Mouse (Mus musculus) bone marrow, adult 2 months (tissue): ENCODE measurements around the gene Dedd.
"Not testable (repeated sequence)": the region's sequence is repeated elsewhere in the genome, so short reads cannot be mapped to it uniquely, and the experiment has no call there.

Source experiments
- CTCF ChIP-seq: fragments of 200-500 bp; IDR thresholded peaks from 2 replicates; pipeline ENCODE4 v1.5.1; 2011; ENCODE audit warnings: low read length, control low read depth; ENCODE audit not compliant: control insufficient read depth, insufficient read depth
- POLR2A ChIP-seq: fragments of 200-500 bp; IDR thresholded peaks from 2 replicates; pipeline ENCODE4 v1.6.1; 2011; ENCODE audit warnings: low read depth, mild to moderate bottlenecking, control low read depth, low read length, borderline replicate concordance; ENCODE audit not compliant: control insufficient read depth

DNA sequence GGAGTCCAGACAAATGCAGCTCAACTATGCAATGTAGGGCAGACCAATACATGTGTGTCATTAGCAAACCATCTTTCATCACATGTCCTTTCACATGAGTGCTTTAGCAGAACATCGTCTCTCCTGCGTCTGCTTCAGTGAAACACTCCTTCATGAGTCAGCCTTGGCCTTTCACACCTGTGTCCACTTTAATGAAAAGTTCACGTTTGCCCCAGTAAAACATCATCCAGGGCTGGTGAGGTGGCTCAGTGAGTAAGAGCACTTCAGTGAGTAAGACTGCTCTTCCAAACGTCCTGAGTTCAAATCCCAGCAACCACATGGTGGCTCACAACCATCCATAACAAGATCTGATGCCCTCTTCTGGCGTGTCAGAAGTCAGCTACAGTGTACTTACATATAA lies 22.8 kb upstream of the Dedd start:
- TF ChIP-seq CTCF, POLR2A: not testable (repeated sequence)
